Mouse (Mus musculus) testis, adult 2 months (tissue): ENCODE measurements at regions not wholly inside any gene's neighbourhood (a gene's known extent, or its start where the extent isn't known, plus 50 kb on each side); places are given as distances from the start of the nearest gene placed in this dataset.

ENCODE experiments used
- CTCF ChIP-seq: fragments of 200-500 bp; IDR thresholded peaks from 2 replicates; pipeline ENCODE4 v1.5.1; 2012; ENCODE audit warnings: low read depth, mild to moderate bottlenecking, inconsistent platforms, low read length, moderate library complexity; ENCODE audit not compliant: control insufficient read depth, insufficient read depth, insufficient replicate concordance
- POLR2A ChIP-seq: fragments of 200-500 bp; IDR thresholded peaks from 2 replicates; pipeline ENCODE4 v1.6.1; 2012; ENCODE audit warnings: low read depth, mild to moderate bottlenecking, inconsistent platforms, low read length, moderate library complexity; ENCODE audit not compliant: control insufficient read depth

DNA sequence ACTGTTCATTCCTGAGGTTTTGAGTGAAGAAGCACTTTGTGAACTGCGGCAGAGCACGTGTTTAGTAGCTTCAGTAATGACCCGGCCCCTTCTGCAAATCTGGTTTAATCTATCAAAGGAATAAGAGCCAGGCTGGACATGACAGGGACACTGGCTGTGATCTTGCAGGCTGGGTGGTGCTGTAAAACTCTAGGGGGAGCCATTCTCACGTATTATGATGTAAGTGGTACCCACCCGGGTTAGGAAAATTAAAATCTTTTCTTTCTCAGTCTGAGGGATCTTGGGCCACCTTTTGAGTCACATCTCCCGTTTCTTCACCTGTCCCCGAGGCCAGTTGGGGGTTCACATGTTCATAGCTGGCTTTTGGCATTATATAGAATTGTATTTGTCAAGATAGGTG is 126.0 kb downstream of the Zfp326 start:
- TF ChIP-seq CTCF, result no peak
- TF ChIP-seq POLR2A, result no peak
